Mouse (Mus musculus): Measurements from ENCODE around the gene Crhr2. TPM values are rescaled to one million over a fixed set of nuclear protein-coding genes. Genes with fewer than 3 reads are reported as not detected.
A peak's percentile ranks its signal among the peaks of the same experiment; 100 is the strongest.

The Crhr2 gene
- 0.51 and 0.84 TPM in 2 replicates for polyA plus RNA-seq (2014; fragmentation: Nextera tagmentation; extraction: Ambion mirVana)

DNA sequence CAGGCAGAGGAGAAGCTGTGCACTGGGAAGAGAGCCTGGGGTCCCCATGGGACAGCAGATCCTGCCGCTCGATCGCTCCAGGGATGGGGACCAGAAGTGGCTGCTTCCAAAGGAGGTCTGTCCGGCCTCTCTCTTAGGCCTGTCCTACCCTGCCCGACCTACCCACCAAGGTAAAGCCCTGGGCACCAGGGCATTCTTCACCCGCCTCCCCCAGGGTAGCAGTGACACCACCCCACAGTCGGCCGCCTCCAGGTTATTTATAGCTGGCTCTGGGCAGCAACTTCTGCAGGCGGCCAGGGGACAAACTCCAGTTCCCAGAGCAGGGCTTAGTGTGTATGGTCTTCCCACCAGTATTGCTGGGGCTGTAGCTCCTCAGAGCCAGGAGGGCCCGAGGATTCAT lies at the start of gene Crhr2:
Gene Crhr2 (minus strand): TSS at position 223 of the 400 bp plus-strand sequence.
- H3K27ac ChIP-seq (replicated peaks; ENCODE audit: low read depth, low read length): no peak within 1 kb of the TSS
- no peak for ATAC-seq (ENCODE audit: low read depth)

DNA sequence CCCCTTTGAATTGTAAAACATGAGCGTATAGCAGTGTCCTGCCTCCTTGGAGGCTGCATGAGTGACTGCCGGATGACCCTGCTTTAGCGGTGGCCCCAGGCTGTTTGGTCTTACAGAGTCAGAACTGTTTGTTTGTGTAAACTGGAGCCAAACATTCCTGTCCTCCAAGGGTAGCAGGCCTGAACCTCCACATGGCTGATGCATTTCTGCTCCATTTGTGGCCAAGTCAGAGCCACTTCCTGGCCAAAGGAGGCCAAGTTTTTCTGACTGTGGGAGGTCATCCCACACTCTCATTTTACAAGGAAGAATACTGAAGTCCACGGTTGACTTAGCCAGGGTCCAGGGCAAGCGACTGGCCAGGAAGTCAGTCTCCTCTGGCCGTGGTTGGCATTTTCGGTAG lies 46.7 kb upstream of the Crhr2 start:
- Histone ChIP-seq H3K4me3 (ENCODE audit: low read depth, low read length) (no peak overlapping the region), H3K9me3 (ENCODE audit: control insufficient read depth, low read length) (no peaks in the 10 kb centered on the region), H3K4me2 (ENCODE audit: low read depth, low read length) (no peak overlapping the region), H3K9ac (ENCODE audit: low read depth, low read length) (no peak overlapping the region), H3K27me3 (replicated peaks; ENCODE audit: control insufficient read depth, insufficient read depth, low read length) (no peaks in the 10 kb centered on the region), H3K4me1 (ENCODE audit: control insufficient read depth, insufficient read depth, low read length) (no peaks in the 10 kb centered on the region), H3K36me3 (ENCODE audit: control insufficient read depth, insufficient read depth, low read length) (no peaks in the 10 kb centered on the region), H3K27ac (replicated peaks; ENCODE audit: low read depth, low read length) (no peak overlapping the region)
- 75% methylated on average over 6 of the region's 7 CpGs for WGBS
- DNase-seq (ENCODE audit: low spot score) (no peak), ATAC-seq (ENCODE audit: low read depth) (no peak)

More for the DNA sequence above, at the start of gene Crhr2:
- no peak within 1 kb of the TSS for H3K4me2 ChIP-seq (ENCODE audit: low read depth, low read length)
- H3K4me1 ChIP-seq (ENCODE audit: control insufficient read depth, insufficient read depth, low read length): 0 out of 2 replicates have a peak, but pooled peaks cover 3% of the 10 kb centered on the region
- no peaks in the 10 kb centered on the region for H3K36me3 ChIP-seq (ENCODE audit: control insufficient read depth, insufficient read depth, low read length)
- H3K27me3 ChIP-seq (replicated peaks; ENCODE audit: control insufficient read depth, insufficient read depth, low read length): no peaks in the 10 kb centered on the region
- no peak for DNase-seq (ENCODE audit: low spot score)
- H3K9ac ChIP-seq (ENCODE audit: low read depth, low read length): no peak within 1 kb of the TSS
- 59% methylated on average over 10 of the region's 10 CpGs for WGBS
- no peaks in the 10 kb centered on the region for H3K9me3 ChIP-seq (ENCODE audit: control insufficient read depth, low read length)
- no peak within 1 kb of the TSS for H3K4me3 ChIP-seq (ENCODE audit: low read depth, low read length)

DNA sequence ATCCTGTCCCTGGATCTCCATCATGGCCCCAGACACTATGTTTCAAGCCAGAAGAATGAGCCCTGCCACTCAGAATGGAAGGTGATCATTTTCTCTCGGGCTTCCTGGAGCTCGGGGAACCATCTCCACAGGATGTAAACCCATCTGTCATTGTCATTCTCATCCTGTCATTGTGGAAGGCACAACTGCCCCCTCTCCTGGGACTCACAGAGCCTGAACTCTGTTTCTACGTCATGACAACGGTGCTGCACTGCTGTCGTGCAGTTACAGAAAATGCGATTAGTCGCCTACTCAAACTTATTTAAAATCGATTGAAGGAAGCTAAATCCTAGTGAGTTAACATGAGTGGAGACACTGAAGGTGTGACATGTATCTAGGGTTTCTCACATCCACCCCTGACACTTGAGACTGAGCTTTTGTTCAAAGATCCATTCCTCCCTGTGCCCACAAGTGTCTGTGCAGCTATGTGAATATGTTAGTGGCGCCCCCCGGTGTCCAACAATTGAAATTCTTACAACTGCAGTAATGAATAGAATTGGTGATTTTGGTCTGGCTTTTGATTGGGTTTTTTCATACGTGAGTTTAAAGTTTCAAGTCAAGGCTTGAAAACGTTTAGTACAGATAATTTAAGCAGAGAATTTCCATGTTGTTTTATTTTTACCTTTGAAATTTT lies 44.4 kb upstream of the Crhr2 start:
- Histone ChIP-seq H3K27ac (replicated peaks; ENCODE audit: low read depth, low read length) (no peak overlapping the region), H3K27me3 (replicated peaks; ENCODE audit: control insufficient read depth, insufficient read depth, low read length) (no peaks in the 10 kb centered on the region), H3K9ac (ENCODE audit: low read depth, low read length) (no peak overlapping the region), H3K4me1 (ENCODE audit: control insufficient read depth, insufficient read depth, low read length) (no peaks in the 10 kb centered on the region), H3K36me3 (ENCODE audit: control insufficient read depth, insufficient read depth, low read length) (no peaks in the 10 kb centered on the region), H3K9me3 (ENCODE audit: control insufficient read depth, low read length) (no peaks in the 10 kb centered on the region), H3K4me2 (ENCODE audit: low read depth, low read length) (no peak overlapping the region), H3K4me3 (ENCODE audit: low read depth, low read length) (no peak overlapping the region)
- DNase-seq (ENCODE audit: low spot score): peak; percentile 17
- ATAC-seq (ENCODE audit: low read depth): no peak
- WGBS: 48% methylated on average over 12 of the region's 12 CpGs

DNA sequence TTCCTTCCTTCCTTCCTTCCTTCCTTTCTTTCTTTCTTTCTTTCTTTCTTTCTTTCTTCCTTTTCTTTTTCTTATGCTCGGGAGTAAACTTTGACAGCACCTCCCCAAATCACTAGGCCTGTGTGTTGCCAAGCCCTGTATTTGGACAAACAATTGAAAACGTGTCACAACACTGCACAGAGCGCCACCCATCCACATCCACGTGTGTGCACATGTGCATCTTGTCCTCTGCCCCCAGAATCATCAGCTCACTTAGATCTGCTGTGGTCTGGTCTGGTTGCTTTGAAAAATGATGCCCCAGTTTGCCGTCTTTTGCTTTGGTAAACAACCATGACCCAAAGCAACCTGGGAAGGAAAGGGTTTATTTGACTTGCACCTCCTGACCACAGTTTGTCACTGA lies 43.1 kb upstream of the Crhr2 start:
- Histone ChIP-seq H3K9ac (ENCODE audit: low read depth, low read length) (no peak overlapping the region), H3K4me2 (ENCODE audit: low read depth, low read length) (no peak overlapping the region), H3K4me1 (ENCODE audit: control insufficient read depth, insufficient read depth, low read length) (no peaks in the 10 kb centered on the region), H3K36me3 (ENCODE audit: control insufficient read depth, insufficient read depth, low read length) (no peaks in the 10 kb centered on the region), H3K4me3 (ENCODE audit: low read depth, low read length) (no peak overlapping the region), H3K27me3 (replicated peaks; ENCODE audit: control insufficient read depth, insufficient read depth, low read length) (no peaks in the 10 kb centered on the region), H3K27ac (replicated peaks; ENCODE audit: low read depth, low read length) (no peak overlapping the region), H3K9me3 (ENCODE audit: control insufficient read depth, low read length) (no peaks in the 10 kb centered on the region)
- DNase-seq (ENCODE audit: low spot score): no peak
- WGBS: 45% methylated on average over 5 of the region's 5 CpGs
- no peak for ATAC-seq (ENCODE audit: low read depth)

DNA sequence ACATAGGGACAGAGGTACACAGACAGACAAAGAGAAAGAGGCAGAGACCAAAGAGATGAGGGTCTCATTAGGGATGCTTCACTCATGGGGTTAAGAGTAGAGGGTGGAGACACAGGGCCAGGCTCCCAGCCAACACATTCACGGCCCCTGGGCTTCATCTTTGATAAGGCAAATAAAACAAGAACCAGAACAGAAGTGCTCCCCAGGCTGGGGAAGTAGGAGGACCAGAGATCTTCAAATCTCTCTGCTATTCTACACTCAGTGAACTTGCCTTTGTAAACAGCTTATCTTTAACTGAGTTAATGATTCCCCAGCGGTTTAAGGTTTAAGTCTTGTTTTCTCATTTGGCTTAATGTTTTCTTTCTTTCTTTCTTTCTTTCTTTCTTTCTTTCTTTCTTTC lies 42.6 kb upstream of the Crhr2 start:
- no peaks in the 10 kb centered on the region for H3K36me3 ChIP-seq (ENCODE audit: control insufficient read depth, insufficient read depth, low read length)
- H3K4me1 ChIP-seq (ENCODE audit: control insufficient read depth, insufficient read depth, low read length): no peaks in the 10 kb centered on the region
- H3K4me3 ChIP-seq (ENCODE audit: low read depth, low read length): no peak overlapping the region
- no peaks in the 10 kb centered on the region for H3K9me3 ChIP-seq (ENCODE audit: control insufficient read depth, low read length)
- H3K4me2 ChIP-seq (ENCODE audit: low read depth, low read length): no peak overlapping the region
- no peak overlapping the region for H3K9ac ChIP-seq (ENCODE audit: low read depth, low read length)
- no peak for ATAC-seq (ENCODE audit: low read depth)
- H3K27ac ChIP-seq (replicated peaks; ENCODE audit: low read depth, low read length): no peak overlapping the region
- H3K27me3 ChIP-seq (replicated peaks; ENCODE audit: control insufficient read depth, insufficient read depth, low read length): no peaks in the 10 kb centered on the region
- peak; percentile 41 for DNase-seq (ENCODE audit: low spot score)
- 36% methylated on average over 2 of the region's 2 CpGs for WGBS

DNA sequence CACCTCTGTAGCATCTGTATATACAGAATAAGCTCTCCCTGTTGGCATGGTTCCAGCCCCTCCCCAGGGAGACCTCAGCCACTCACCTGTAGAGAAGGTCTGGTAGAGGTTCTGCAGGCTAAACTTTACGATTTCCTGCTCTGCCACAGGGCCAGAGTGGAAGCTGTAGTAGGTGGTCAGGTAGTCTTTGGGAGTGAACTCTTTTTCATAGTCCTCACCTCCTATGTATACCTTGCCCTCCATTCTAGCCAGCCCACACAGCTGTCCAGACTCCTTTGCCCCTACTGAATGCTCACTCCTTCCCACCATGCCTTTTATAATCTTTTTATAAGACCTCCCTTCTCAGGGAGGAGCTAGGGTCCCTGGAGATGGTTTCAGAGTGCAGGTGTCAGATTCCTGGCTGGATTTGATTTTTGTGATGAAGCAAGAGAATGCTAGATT lies 41.9 kb upstream of the Crhr2 start, which contains the start of gene Inmt:
Gene Inmt (minus strand): TSS at position 303 of the 441 bp plus-strand sequence.
- Histone ChIP-seq H3K36me3 (ENCODE audit: control insufficient read depth, insufficient read depth, low read length) (no peaks in the 10 kb centered on the region), H3K9me3 (ENCODE audit: control insufficient read depth, low read length) (no peaks in the 10 kb centered on the region), H3K9ac (ENCODE audit: low read depth, low read length) (no peak within 1 kb of the TSS), H3K27ac (replicated peaks; ENCODE audit: low read depth, low read length) (no peak within 1 kb of the TSS), H3K4me2 (ENCODE audit: low read depth, low read length) (no peak within 1 kb of the TSS), H3K4me1 (ENCODE audit: control insufficient read depth, insufficient read depth, low read length) (no peaks in the 10 kb centered on the region), H3K4me3 (ENCODE audit: low read depth, low read length) (no peak within 1 kb of the TSS), H3K27me3 (replicated peaks; ENCODE audit: control insufficient read depth, insufficient read depth, low read length) (no peaks in the 10 kb centered on the region)
- WGBS: 75% methylated on average over 1 of the region's 1 CpGs
- ATAC-seq (ENCODE audit: low read depth) (no peak), DNase-seq (ENCODE audit: low spot score) (peak; percentile 13)

DNA sequence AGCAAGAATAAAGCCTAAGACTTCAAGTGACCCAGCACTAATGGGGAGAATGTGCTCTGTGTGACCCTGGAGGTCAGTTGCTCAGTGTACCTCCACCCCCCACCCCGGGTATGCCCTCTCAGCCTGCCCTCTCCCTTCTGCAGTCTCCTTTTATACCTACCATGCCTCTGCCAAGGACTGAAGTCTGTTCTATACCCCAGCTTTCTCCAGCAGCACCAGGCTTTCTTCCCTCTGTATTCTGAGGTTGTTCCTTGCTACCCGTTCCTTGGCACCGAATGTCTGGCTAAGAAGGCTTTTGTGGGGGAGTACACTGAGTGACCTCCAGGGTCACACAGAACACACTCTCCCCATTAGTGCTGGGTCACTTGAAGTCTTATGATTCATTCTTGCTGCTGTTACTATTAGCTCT lies 41.1 kb upstream of the Crhr2 start:
- Histone ChIP-seq H3K9ac (ENCODE audit: low read depth, low read length) (no peak overlapping the region), H3K4me2 (ENCODE audit: low read depth, low read length) (no peak overlapping the region), H3K27me3 (replicated peaks; ENCODE audit: control insufficient read depth, insufficient read depth, low read length) (no peaks in the 10 kb centered on the region), H3K4me3 (ENCODE audit: low read depth, low read length) (no peak overlapping the region), H3K36me3 (ENCODE audit: control insufficient read depth, insufficient read depth, low read length) (no peaks in the 10 kb centered on the region), H3K9me3 (ENCODE audit: control insufficient read depth, low read length) (no peaks in the 10 kb centered on the region), H3K4me1 (ENCODE audit: control insufficient read depth, insufficient read depth, low read length) (no peaks in the 10 kb centered on the region), H3K27ac (replicated peaks; ENCODE audit: low read depth, low read length) (no peak overlapping the region)
- WGBS: 32% methylated on average over 3 of the region's 3 CpGs
- DNase-seq (ENCODE audit: low spot score) (no peak), ATAC-seq (ENCODE audit: low read depth) (no peak)

DNA sequence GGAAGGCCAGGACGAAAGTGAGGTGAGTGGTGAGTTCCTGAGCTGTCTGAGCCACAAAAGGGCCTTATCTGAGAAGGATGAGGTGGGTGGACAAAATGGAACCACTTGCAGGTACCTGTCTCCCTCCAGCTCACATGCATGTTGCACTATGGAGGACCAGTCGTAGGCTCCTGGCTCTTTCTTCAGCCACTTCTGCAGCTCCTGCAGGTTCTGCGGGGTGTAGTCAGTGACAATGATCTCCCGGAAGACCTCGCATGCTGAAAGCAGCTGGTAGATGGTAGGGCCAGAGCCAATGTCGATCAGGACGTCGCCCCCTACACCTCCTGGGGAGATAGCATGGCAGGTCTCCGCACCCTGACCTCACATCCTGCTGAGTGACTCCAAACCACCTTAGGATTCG lies 40.4 kb upstream of the Crhr2 start:
- H3K9me3 ChIP-seq (ENCODE audit: control insufficient read depth, low read length): no peaks in the 10 kb centered on the region
- H3K4me1 ChIP-seq (ENCODE audit: control insufficient read depth, insufficient read depth, low read length): no peaks in the 10 kb centered on the region
- H3K27me3 ChIP-seq (replicated peaks; ENCODE audit: control insufficient read depth, insufficient read depth, low read length): no peaks in the 10 kb centered on the region
- H3K27ac ChIP-seq (replicated peaks; ENCODE audit: low read depth, low read length): no peak overlapping the region
- no peaks in the 10 kb centered on the region for H3K36me3 ChIP-seq (ENCODE audit: control insufficient read depth, insufficient read depth, low read length)
- no peak overlapping the region for H3K4me2 ChIP-seq (ENCODE audit: low read depth, low read length)
- DNase-seq (ENCODE audit: low spot score) (no peak), ATAC-seq (ENCODE audit: low read depth) (no peak)
- H3K4me3 ChIP-seq (ENCODE audit: low read depth, low read length): no peak overlapping the region
- no peak overlapping the region for H3K9ac ChIP-seq (ENCODE audit: low read depth, low read length)
- 61% methylated on average over 10 of the region's 10 CpGs for WGBS

DNA sequence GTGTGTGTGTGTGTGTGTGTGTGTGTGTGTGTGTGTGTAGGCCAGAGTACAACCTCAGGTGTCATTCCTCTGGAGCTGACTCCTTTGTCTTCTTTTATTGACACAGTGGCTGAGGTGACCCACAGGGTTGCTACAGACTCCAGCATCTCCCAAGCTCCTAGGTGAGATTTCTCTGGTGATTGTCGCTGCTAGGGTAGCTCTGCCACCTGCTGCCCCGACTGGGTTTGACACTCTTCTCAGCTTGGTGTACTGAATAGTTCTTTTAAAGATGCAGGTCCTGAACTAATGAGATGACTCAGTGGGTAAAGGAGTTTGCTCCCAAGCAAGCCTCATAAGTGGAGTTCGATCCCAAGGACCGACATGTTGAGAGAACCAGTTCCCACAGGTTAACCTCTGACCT lies 38.8 kb upstream of the Crhr2 start:
- WGBS: 50% methylated on average over 4 of the region's 4 CpGs
- Histone ChIP-seq H3K4me2 (ENCODE audit: low read depth, low read length) (no peak overlapping the region), H3K9me3 (ENCODE audit: control insufficient read depth, low read length) (no peaks in the 10 kb centered on the region), H3K27me3 (replicated peaks; ENCODE audit: control insufficient read depth, insufficient read depth, low read length) (no peaks in the 10 kb centered on the region), H3K4me3 (ENCODE audit: low read depth, low read length) (no peak overlapping the region), H3K36me3 (ENCODE audit: control insufficient read depth, insufficient read depth, low read length) (no peaks in the 10 kb centered on the region), H3K9ac (ENCODE audit: low read depth, low read length) (no peak overlapping the region), H3K4me1 (ENCODE audit: control insufficient read depth, insufficient read depth, low read length) (no peaks in the 10 kb centered on the region), H3K27ac (replicated peaks; ENCODE audit: low read depth, low read length) (no peak overlapping the region)
- DNase-seq (ENCODE audit: low spot score) (no peak), ATAC-seq (ENCODE audit: low read depth) (no peak)
